Mouse (Mus musculus) hindbrain, postnatal 0 days (tissue): ENCODE data around the gene Pus10. TPM values are rescaled to one million over a fixed set of nuclear protein-coding genes. Genes with fewer than 3 reads are reported as not detected.

Experiments used
- ATAC-seq: fragments of 200-750 bp; cut with Nextera tagmentation; 2 replicates; pipeline ENCODE4 v1.8.0; 2017; ENCODE audit warnings: mild to moderate bottlenecking, moderate TSS enrichment, moderate library complexity
- DNase-seq: peaks from one replicate; pipeline ENCODE4 v3.0.0-alpha.2; 2015; ENCODE audit warnings: low spot score
- H3K27ac ChIP-seq: fragments of 300-500 bp; sonication (generic); 2 replicates; pipeline ENCODE4 v1.5.1; 2014; ENCODE audit warnings: mild to moderate bottlenecking
- H3K27me3 ChIP-seq: fragments of 300-500 bp; sonication (generic); 2 replicates; pipeline ENCODE4 v1.6.1; 2014; ENCODE audit warnings: low read length, mixed read lengths; ENCODE audit not compliant: insufficient read depth
- H3K36me3 ChIP-seq: fragments of 300-500 bp; sonication (generic); 2 replicates; pipeline ENCODE4 v1.6.1; 2014; ENCODE audit warnings: low read length, mixed read lengths; ENCODE audit not compliant: insufficient read depth
- H3K4me1 ChIP-seq: fragments of 300-500 bp; sonication (generic); 2 replicates; pipeline ENCODE4 v1.6.1; 2014; ENCODE audit warnings: antibody characterized with exemption, low read length, mixed read lengths; ENCODE audit not compliant: insufficient read depth
- H3K4me2 ChIP-seq: fragments of 300-500 bp; sonication (generic); 2 replicates; pipeline ENCODE4 v1.6.1; 2014; ENCODE audit warnings: low read depth, mild to moderate bottlenecking, low read length, moderate library complexity, mixed read lengths
- H3K4me3 ChIP-seq: fragments of 300-500 bp; sonication (generic); 2 replicates; pipeline ENCODE4 v1.5.1; 2014; ENCODE audit warnings: low read length
- H3K9ac ChIP-seq: fragments of 300-500 bp; sonication (generic); replicated peaks from 2 replicates; pipeline ENCODE4 v1.6.1; 2014; ENCODE audit warnings: mild to moderate bottlenecking, low read length, moderate library complexity, mixed read lengths
- H3K9me3 ChIP-seq: fragments of 300-500 bp; sonication (generic); 2 replicates; pipeline ENCODE4 v1.6.1; 2016; ENCODE audit warnings: low read length, mixed read lengths
- CTCF ChIP-seq: IDR thresholded peaks from 2 replicates; pipeline ENCODE4 v1.5.1; 2016; ENCODE audit warnings: antibody characterized with exemption, control low read depth, low read depth
- WGBS: fragments of 180-500 bp; shearing (Covaris S2); extraction: QIAGEN DNeasy Blood & Tissue Kit; methylation state at CpG from one replicate; pipeline ENCODE4 v1.1.7; 2014; 5-methylcytosine and 5-hydroxymethylcytosine counted together
- polyA plus RNA-seq: library from polyadenylated mRNA; unstranded; fragments of >200 nt; fragmentation: Nextera tagmentation; extraction: Ambion mirVana; gene quantifications from 2 replicates; pipeline ENCODE4 v1.2.1, GENCODE M21; 2015
- total RNA-seq: library from RNA; depleted of rRNA; stranded (reverse); fragments of >200 nt; gene quantifications from 2 replicates; pipeline ENCODE4 v1.2.3, GENCODE M21; 2014

Pus10 gene
- total and polyA plus RNA-seq, 2 experiments from 2014 or later: 7.8 to 11.8 TPM

DNA sequence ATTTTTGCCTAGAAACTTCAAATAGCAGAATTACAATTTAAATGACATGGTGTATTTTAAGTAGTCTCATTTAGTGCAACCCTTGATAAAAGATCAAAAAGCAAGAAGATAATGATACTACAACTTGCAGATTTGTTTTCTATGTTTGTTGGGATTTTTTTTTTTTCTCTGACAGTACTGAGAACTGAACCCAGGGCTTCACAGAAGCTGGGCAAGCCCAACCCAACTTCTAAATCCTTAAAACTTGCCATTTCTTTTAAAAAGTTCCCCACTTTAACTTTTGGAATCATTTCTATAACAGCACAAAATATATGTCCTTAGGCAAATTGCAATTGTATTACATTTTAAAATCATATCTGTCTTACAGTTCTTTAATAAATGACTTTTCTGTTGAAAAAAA lies 103.6 kb downstream of the Pus10 start:
- H3K4me2 ChIP-seq: no peak overlapping the region
- no peak for ATAC-seq
- H3K36me3 ChIP-seq: no peaks in the 10 kb centered on the region
- no peak overlapping the region for H3K27ac ChIP-seq
- no peak for TF ChIP-seq CTCF
- no peaks in the 10 kb centered on the region for H3K27me3 ChIP-seq
- H3K9ac ChIP-seq: no peak overlapping the region
- DNase-seq: no peak
- 0 out of 2 replicates have a peak, but pooled peaks cover 3% of the 10 kb centered on the region for H3K4me1 ChIP-seq
- no peak overlapping the region for H3K4me3 ChIP-seq
- no peaks in the 10 kb centered on the region for H3K9me3 ChIP-seq

DNA sequence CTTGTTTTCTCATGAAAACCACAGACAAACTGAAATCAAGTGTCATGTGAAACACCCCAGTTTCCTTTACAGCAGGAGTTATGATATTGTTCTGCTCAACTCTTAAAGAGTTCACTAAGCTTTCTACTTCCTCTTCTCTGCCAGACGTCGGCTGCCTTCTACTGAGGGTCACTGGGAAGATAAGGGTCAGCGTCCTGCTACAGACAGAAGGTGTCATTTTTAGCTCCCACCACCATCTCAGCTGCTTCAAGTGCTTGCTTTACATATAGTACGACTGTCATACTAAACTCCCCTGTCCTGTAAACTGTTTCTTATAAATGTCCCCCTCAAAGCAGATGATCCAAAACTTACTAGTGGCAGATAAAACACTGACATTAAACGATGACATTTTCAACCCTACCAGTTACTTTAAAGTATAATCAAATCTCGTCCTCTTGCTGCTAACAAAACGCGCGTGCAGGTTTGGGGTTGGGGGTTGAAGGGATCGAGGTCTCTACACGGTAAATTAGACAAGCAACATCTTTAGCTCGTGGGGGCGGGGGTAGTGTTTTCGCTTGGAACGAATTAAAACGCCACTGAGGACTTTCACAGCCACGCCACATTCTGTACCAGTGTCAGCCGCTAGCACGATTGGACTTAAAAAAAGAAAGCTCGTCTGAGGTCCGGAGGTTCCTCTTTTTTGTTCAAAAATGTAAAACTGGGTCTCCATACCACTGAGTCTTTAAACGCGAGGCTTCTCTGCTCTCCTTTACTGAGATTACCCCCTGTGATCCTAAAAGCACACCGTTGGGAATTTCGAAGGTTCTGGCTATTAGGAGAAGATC lies 104.4 kb downstream of the Pus10 start:
- ATAC-seq: peak; percentile 4; the same call in 1 of the 2 replicates
- peak overlapping the region; percentile 79 for H3K4me2 ChIP-seq
- TF ChIP-seq CTCF: no peak
- H3K9me3 ChIP-seq: no peaks in the 10 kb centered on the region
- no peaks in the 10 kb centered on the region for H3K27me3 ChIP-seq
- peak overlapping the region; percentile 82 for H3K4me3 ChIP-seq
- 0 out of 2 replicates have a peak, but pooled peaks cover 3% of the 10 kb centered on the region for H3K4me1 ChIP-seq
- H3K9ac ChIP-seq: peak overlapping the region; percentile 67
- peak; percentile 30 for DNase-seq
- peak overlapping the region; percentile 89 for H3K27ac ChIP-seq
- WGBS: under 1% methylated on average over 25 of the region's 25 CpGs
- no peaks in the 10 kb centered on the region for H3K36me3 ChIP-seq

DNA sequence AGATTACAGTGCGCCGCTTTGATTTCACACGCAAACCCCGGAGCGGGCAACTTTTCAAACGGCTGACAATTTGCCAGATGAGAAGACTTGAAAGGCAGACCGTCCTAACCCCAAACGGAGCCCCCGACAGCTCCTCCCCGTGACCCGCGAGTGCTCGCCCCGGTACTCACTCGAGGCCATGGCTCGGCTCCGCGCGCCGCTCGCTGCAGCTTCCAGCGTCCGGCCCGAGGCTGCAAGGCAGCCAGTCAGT lies 105.0 kb downstream of the Pus10 start:
- ATAC-seq: no peak
- WGBS: under 1% methylated on average over 24 of the region's 24 CpGs
- H3K4me1 ChIP-seq: 0 out of 2 replicates have a peak, but pooled peaks cover 3% of the 10 kb centered on the region
- H3K4me3 ChIP-seq: peak overlapping the region; percentile 82
- no peak for DNase-seq
- TF ChIP-seq CTCF: no peak
- peak overlapping the region; percentile 89 for H3K27ac ChIP-seq
- no peaks in the 10 kb centered on the region for H3K9me3 ChIP-seq
- H3K4me2 ChIP-seq: peak overlapping the region; percentile 79
- peak overlapping the region; percentile 67 for H3K9ac ChIP-seq
- no peaks in the 10 kb centered on the region for H3K36me3 ChIP-seq
- no peaks in the 10 kb centered on the region for H3K27me3 ChIP-seq

DNA sequence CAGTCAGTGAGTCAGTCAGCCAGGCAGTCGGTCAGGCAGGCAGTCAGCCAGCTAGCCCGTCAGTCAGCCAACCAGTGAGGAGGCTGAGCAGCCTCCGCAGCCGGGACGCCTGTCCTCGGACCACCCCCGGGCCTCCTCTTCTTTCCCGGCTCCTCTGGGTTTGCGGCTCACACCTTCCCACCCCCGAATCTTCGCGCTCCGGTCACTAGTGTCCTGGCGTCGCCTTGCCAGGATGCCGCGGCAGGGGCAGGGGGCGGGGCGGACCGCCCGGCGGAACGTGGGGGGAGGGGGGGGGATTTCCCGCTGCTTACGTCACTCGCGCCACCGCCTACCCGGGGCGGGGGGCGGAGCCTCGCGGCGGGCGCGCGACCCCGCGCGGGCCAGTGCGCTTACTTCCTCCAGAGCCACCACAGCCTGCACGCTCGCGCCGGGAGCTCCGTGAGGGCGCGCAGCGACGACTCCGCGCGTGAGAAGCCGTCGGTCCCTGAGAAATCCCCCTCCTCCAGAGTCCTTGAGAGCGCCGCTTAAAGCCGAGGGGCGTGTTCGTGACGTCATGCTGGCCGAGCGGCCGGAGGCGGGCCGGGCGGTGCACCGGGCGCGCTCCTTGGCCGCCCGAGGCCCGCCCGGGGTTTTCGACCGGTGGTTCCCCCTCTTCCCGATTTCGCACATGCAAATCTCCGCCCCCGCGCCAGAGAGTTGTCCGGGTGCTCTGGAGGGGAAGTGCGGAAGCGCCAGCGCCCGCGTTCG lies 105.5 kb downstream of the Pus10 start, which contains the start of gene Rel:
Rel (minus strand) TSS at position 211 of the 747 bp plus-strand sequence.
- ATAC-seq: peak; percentile 97
- H3K4me2 ChIP-seq: peak within 1 kb of the TSS; percentile 79
- no peak for TF ChIP-seq CTCF

DNA sequence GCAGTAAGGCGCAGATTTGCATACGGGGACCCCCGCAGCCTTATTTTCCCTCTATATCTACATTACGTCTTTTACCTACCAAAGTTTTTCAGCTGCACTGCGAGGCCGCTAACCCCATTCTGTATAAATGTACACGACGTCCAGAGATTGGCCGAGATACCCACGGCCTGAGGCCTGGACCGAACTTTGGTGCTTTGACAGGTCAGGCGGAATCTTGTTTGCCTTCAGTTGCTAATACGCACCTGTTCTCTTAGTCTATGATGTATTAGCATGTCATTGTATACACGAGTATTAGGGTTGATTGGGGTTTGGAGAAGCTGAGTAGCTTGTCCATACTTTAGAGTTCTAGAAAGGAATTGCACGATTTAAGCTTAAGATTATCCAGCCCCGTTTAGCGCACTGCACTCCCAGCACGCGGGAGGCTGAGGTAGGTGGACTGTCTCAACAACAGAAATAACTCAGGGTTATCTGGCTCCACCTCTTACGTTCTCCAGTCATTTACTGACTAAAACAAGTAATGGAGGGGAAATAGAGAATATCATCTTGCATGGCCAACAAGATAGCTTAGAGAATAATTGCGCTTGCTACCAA lies 106.1 kb downstream of the Pus10 start:
- Histone ChIP-seq H3K27ac (peak overlapping the region; percentile 89; the same call in 1 of the 2 replicates), H3K4me2 (peak overlapping the region; percentile 79), H3K9ac (peak overlapping the region; percentile 67), H3K4me1 (0 out of 2 replicates have a peak, but pooled peaks cover 3% of the 10 kb centered on the region), H3K36me3 (no peaks in the 10 kb centered on the region), H3K9me3 (no peaks in the 10 kb centered on the region), H3K27me3 (no peaks in the 10 kb centered on the region), H3K4me3 (peak overlapping the region; percentile 82)
- no peak for TF ChIP-seq CTCF
- WGBS: 6% methylated on average over 21 of the region's 21 CpGs
- DNase-seq (no peak), ATAC-seq (no peak)

More for the DNA sequence above, 105.5 kb downstream of the Pus10 start, which contains the start of gene Rel:
- no peaks in the 10 kb centered on the region for H3K27me3 ChIP-seq
- DNase-seq: peak; percentile 89
- H3K9ac ChIP-seq: peak within 1 kb of the TSS; percentile 67
- WGBS: 1% methylated on average over 73 of the region's 88 CpGs
- peak within 1 kb of the TSS; percentile 82 for H3K4me3 ChIP-seq
- 0 out of 2 replicates have a peak, but pooled peaks cover 3% of the 10 kb centered on the region for H3K4me1 ChIP-seq
- H3K27ac ChIP-seq: peak within 1 kb of the TSS; percentile 89
- no peaks in the 10 kb centered on the region for H3K9me3 ChIP-seq
- no peaks in the 10 kb centered on the region for H3K36me3 ChIP-seq

DNA sequence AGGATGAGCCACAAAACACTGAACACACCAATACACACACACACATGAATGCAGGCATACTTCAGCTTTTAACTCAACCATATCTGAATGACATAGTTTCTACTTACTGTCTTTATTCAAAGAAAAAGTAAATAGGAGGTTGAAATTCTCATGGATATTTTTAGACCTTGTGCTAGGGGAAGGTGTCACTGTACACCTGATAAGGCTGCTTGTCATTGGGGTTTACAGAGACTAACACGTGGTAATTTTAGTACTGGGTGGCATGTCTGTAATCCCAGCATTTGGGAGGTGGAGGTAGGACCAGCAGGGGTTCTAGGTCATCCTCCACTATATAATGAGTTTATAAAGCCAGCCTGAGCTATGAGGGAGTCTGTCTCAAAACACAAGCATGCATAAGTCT lies 107.0 kb downstream of the Pus10 start:
- H3K4me3 ChIP-seq: no peak overlapping the region
- no peaks in the 10 kb centered on the region for H3K9me3 ChIP-seq

More for the DNA sequence above, 107.0 kb downstream of the Pus10 start:
- DNase-seq (no peak), ATAC-seq (no peak)
- H3K4me1 ChIP-seq: 0 out of 2 replicates have a peak, but pooled peaks cover 3% of the 10 kb centered on the region
- WGBS: 39% methylated on average over 1 of the region's 1 CpGs
- no peak for TF ChIP-seq CTCF
- H3K27ac ChIP-seq: no peak overlapping the region
- H3K4me2 ChIP-seq: no peak overlapping the region
- no peaks in the 10 kb centered on the region for H3K36me3 ChIP-seq
- no peaks in the 10 kb centered on the region for H3K27me3 ChIP-seq
- no peak overlapping the region for H3K9ac ChIP-seq
